Mouse (Mus musculus): ENCODE results near the gene C2cd5. TPM values are rescaled to one million over a fixed set of nuclear protein-coding genes. Genes with fewer than 3 reads are reported as not detected.

C2cd5 gene
- polyA plus RNA-seq, 1 experiment from 2014 or later: 25.0 TPM

DNA sequence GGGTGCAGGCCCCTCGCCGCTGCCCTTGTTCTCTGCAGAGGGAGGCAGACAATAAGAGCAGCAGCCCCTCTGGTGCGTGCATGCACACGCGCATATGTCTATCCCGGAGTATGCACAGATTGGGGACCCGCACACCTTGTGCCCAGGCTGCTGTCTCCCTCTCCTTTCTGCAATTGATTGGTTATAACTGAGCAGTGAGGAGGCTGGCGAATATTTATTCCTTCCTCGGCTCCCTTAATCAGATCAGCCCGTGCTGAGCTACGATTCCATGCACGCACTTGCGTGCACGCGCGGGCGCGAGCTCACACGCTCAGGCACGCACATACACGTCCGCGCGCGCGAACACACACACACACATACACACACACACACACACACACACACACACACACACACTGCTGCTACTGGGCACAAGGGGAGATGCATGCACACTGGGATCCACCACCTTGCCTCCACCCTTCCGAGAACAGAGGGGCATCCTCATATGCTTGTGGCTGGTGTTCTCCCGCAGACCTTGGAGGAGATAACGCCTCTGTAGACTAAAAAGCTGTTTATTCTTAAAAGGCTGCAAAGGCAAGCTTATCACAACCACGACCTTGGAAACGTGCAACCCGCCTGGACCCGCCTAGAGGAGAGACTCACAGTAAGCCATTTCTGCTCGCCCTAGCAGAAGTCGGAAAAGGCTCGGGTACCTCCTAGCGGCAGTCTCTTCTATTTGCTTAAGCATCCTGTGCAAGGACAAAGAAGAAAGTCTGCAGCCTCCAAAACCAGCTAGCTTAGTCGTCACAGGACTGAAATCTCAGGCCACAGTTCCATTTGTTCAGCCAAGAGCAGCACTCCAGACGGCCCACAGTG, 135.2 kb downstream of the C2cd5 start:
- DNase-seq (ENCODE audit: low spot score): peak; percentile 72
- Histone ChIP-seq H3K27me3 (replicated peaks; ENCODE audit: control insufficient read depth, insufficient read depth, low read length) (peaks cover 32% of the 10 kb centered on the region), H3K4me1 (replicated peaks; ENCODE audit: control insufficient read depth, insufficient read depth, low read length) (no peaks in the 10 kb centered on the region; the same call in 1 of the 2 replicates), H3K36me3 (ENCODE audit: control insufficient read depth, insufficient read depth, low read length) (no peaks in the 10 kb centered on the region), H3K4me2 (peak overlapping the region; percentile 75), H3K27ac (ENCODE audit: low read depth, low read length) (no peak overlapping the region), H3K9ac (ENCODE audit: low read depth, low read length) (peak overlapping the region; percentile 55), H3K4me3 (ENCODE audit: low read depth, low read length) (peak overlapping the region; percentile 57), H3K9me3 (ENCODE audit: control insufficient read depth, low read length) (no peaks in the 10 kb centered on the region)
- WGBS: 1% methylated on average over 39 of the region's 39 CpGs
- peak; percentile 83 for ATAC-seq (replicated peaks; ENCODE audit: low FRiP score)

- no peaks in the 10 kb centered on the region for H3K36me3 ChIP-seq (ENCODE audit: control insufficient read depth, insufficient read depth, low read length)
- peaks cover 32% of the 10 kb centered on the region for H3K27me3 ChIP-seq (replicated peaks; ENCODE audit: control insufficient read depth, insufficient read depth, low read length)
- H3K4me1 ChIP-seq (replicated peaks; ENCODE audit: control insufficient read depth, insufficient read depth, low read length): no peaks in the 10 kb centered on the region; the same call in 1 of the 2 replicates
- H3K9me3 ChIP-seq (ENCODE audit: control insufficient read depth, low read length): no peaks in the 10 kb centered on the region
- DNase-seq (ENCODE audit: low spot score): peak; percentile 53
- peak within 1 kb of the TSS; percentile 57 for H3K4me3 ChIP-seq (ENCODE audit: low read depth, low read length)
- peak within 1 kb of the TSS; percentile 75 for H3K4me2 ChIP-seq
- no peak within 1 kb of the TSS for H3K27ac ChIP-seq (ENCODE audit: low read depth, low read length)
- peak within 1 kb of the TSS; percentile 55 for H3K9ac ChIP-seq (ENCODE audit: low read depth, low read length)
- WGBS: 1% methylated on average over 44 of the region's 45 CpGs
- ATAC-seq (replicated peaks; ENCODE audit: low FRiP score): 0 out of 2 replicates have a peak, but pooled peaks have one; percentile 8
Measured at GRCm38 (mm10) chr6:142964076-142964530, 135.8 kb downstream of the C2cd5 start, which contains the start of gene St8sia1. St8sia1 (minus strand) TSS chr6:142964452.

GRCm38 (mm10) chr6:142963480-142964075, 136.4 kb downstream of the C2cd5 start:
- no peak for DNase-seq (ENCODE audit: low spot score)
- H3K27ac ChIP-seq (ENCODE audit: low read depth, low read length): no peak overlapping the region
- ATAC-seq (replicated peaks; ENCODE audit: low FRiP score): no peak
- peak overlapping the region; percentile 75 for H3K4me2 ChIP-seq
- WGBS: 26% methylated on average over 30 of the region's 30 CpGs
- peaks cover 32% of the 10 kb centered on the region for H3K27me3 ChIP-seq (replicated peaks; ENCODE audit: control insufficient read depth, insufficient read depth, low read length)
- no peaks in the 10 kb centered on the region for H3K9me3 ChIP-seq (ENCODE audit: control insufficient read depth, low read length)
- peak overlapping the region; percentile 57 for H3K4me3 ChIP-seq (ENCODE audit: low read depth, low read length)
- peak overlapping the region; percentile 46; the same call in 1 of the 2 replicates for H3K9ac ChIP-seq (ENCODE audit: low read depth, low read length)
- H3K36me3 ChIP-seq (ENCODE audit: control insufficient read depth, insufficient read depth, low read length): no peaks in the 10 kb centered on the region
- no peaks in the 10 kb centered on the region; the same call in 1 of the 2 replicates for H3K4me1 ChIP-seq (replicated peaks; ENCODE audit: control insufficient read depth, insufficient read depth, low read length)

GRCm38 (mm10) chr6:142962881-142963280, 137.1 kb downstream of the C2cd5 start:
- no peak overlapping the region for H3K9ac ChIP-seq (ENCODE audit: low read depth, low read length)
- no peak for DNase-seq (ENCODE audit: low spot score)
- H3K4me2 ChIP-seq: 0 out of 2 replicates have a peak overlapping the region, but pooled peaks have one; percentile 10
- ATAC-seq (replicated peaks; ENCODE audit: low FRiP score): no peak
- no peaks in the 10 kb centered on the region for H3K9me3 ChIP-seq (ENCODE audit: control insufficient read depth, low read length)
- H3K36me3 ChIP-seq (ENCODE audit: control insufficient read depth, insufficient read depth, low read length): no peaks in the 10 kb centered on the region
- peaks cover 32% of the 10 kb centered on the region for H3K27me3 ChIP-seq (replicated peaks; ENCODE audit: control insufficient read depth, insufficient read depth, low read length)
- WGBS: 85% methylated on average over 14 of the region's 14 CpGs
- no peak overlapping the region for H3K27ac ChIP-seq (ENCODE audit: low read depth, low read length)
- no peaks in the 10 kb centered on the region; the same call in 1 of the 2 replicates for H3K4me1 ChIP-seq (replicated peaks; ENCODE audit: control insufficient read depth, insufficient read depth, low read length)
- no peak overlapping the region; the same call in 1 of the 2 replicates for H3K4me3 ChIP-seq (ENCODE audit: low read depth, low read length)

DNA sequence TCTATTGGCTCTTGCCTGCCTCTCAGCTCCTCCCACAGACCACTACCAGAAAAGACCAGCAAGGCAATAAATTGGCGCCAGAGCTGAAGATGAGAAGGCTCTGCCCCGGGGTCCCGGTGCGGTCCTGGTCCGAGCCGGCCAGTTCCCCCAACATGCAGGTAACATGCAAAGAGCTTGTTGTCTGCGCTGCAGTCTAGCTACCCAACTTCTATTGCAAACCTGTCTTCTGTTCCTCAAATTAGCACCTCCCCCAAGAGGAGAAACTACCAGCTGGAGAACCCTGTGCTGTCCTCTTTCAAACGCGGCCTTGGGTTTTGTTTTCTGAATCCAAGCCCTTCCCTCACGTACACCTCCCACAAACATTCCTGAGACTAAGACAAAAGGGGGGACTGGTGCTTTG, 137.5 kb downstream of the C2cd5 start:
- no peaks in the 10 kb centered on the region for H3K9me3 ChIP-seq (ENCODE audit: control insufficient read depth, low read length)
- H3K9ac ChIP-seq (ENCODE audit: low read depth, low read length): no peak overlapping the region
- H3K4me3 ChIP-seq (ENCODE audit: low read depth, low read length): no peak overlapping the region; the same call in 1 of the 2 replicates
- H3K4me1 ChIP-seq (replicated peaks; ENCODE audit: control insufficient read depth, insufficient read depth, low read length): no peaks in the 10 kb centered on the region; the same call in 1 of the 2 replicates
- H3K27me3 ChIP-seq (replicated peaks; ENCODE audit: control insufficient read depth, insufficient read depth, low read length): peaks cover 32% of the 10 kb centered on the region
- H3K4me2 ChIP-seq: 0 out of 2 replicates have a peak overlapping the region, but pooled peaks have one; percentile 10
- ATAC-seq (replicated peaks; ENCODE audit: low FRiP score): no peak
- DNase-seq (ENCODE audit: low spot score): no peak
- no peaks in the 10 kb centered on the region for H3K36me3 ChIP-seq (ENCODE audit: control insufficient read depth, insufficient read depth, low read length)
- WGBS: 72% methylated on average over 10 of the region's 10 CpGs
- no peak overlapping the region for H3K27ac ChIP-seq (ENCODE audit: low read depth, low read length)

GRCm38 (mm10) chr6:142961721-142962455, 138.1 kb downstream of the C2cd5 start:
- H3K4me2 ChIP-seq: peak overlapping the region; percentile 8; the same call in 1 of the 2 replicates
- H3K27ac ChIP-seq (ENCODE audit: low read depth, low read length): no peak overlapping the region
- DNase-seq (ENCODE audit: low spot score): no peak
- no peak overlapping the region for H3K4me3 ChIP-seq (ENCODE audit: low read depth, low read length)
- no peak for ATAC-seq (replicated peaks; ENCODE audit: low FRiP score)
- no peaks in the 10 kb centered on the region; the same call in 1 of the 2 replicates for H3K4me1 ChIP-seq (replicated peaks; ENCODE audit: control insufficient read depth, insufficient read depth, low read length)
- WGBS: 79% methylated on average over 9 of the region's 9 CpGs
- H3K9me3 ChIP-seq (ENCODE audit: control insufficient read depth, low read length): no peaks in the 10 kb centered on the region
- H3K27me3 ChIP-seq (replicated peaks; ENCODE audit: control insufficient read depth, insufficient read depth, low read length): peaks cover 32% of the 10 kb centered on the region
- H3K9ac ChIP-seq (ENCODE audit: low read depth, low read length): no peak overlapping the region
- H3K36me3 ChIP-seq (ENCODE audit: control insufficient read depth, insufficient read depth, low read length): no peaks in the 10 kb centered on the region
